Mouse (Mus musculus) forebrain, embryonic 11.5 days (tissue): ENCODE data around the gene Slc28a1. TPM values are rescaled to one million over a fixed set of nuclear protein-coding genes. Genes with fewer than 3 reads are reported as not detected.
"Not testable (repeated sequence)": the region's sequence is repeated elsewhere in the genome, so short reads cannot be mapped to it uniquely, and the experiment has no call there.

Experiments used
- ATAC-seq: fragments of 200-750 bp; cut with Nextera tagmentation; replicated peaks from 2 replicates; pipeline ENCODE4 v1.8.0; 2017; ENCODE audit warnings: moderate TSS enrichment; ENCODE audit not compliant: low FRiP score
- DNase-seq: peaks from one replicate; pipeline ENCODE4 v3.0.0-alpha.2; 2017; ENCODE audit warnings: low spot score
- H3K27ac ChIP-seq: fragments of 300-500 bp; sonication (generic); 2 replicates; pipeline ENCODE4 v1.5.1; 2014; ENCODE audit warnings: low read depth, low read length
- H3K27me3 ChIP-seq: fragments of 300-500 bp; sonication (generic); 2 replicates; pipeline ENCODE4 v1.6.1; 2014; ENCODE audit warnings: mild to moderate bottlenecking, low read length, mixed read lengths; ENCODE audit not compliant: control insufficient read depth, insufficient read depth
- H3K36me3 ChIP-seq: fragments of 300-500 bp; sonication (generic); 2 replicates; pipeline ENCODE4 v1.6.1; 2014; ENCODE audit warnings: mild to moderate bottlenecking, low read length, moderate library complexity, mixed read lengths; ENCODE audit not compliant: control insufficient read depth, insufficient read depth
- H3K4me1 ChIP-seq: fragments of 300-500 bp; sonication (generic); replicated peaks from 2 replicates; pipeline ENCODE4 v1.6.1; 2014; ENCODE audit warnings: low read length, mixed read lengths; ENCODE audit not compliant: control insufficient read depth, insufficient read depth
- H3K4me2 ChIP-seq: fragments of 300-500 bp; sonication (generic); 2 replicates; pipeline ENCODE4 v1.6.1; 2014; ENCODE audit warnings: low read depth, mild to moderate bottlenecking, low read length, moderate library complexity, mixed read lengths; ENCODE audit not compliant: severe bottlenecking
- H3K4me3 ChIP-seq: fragments of 300-500 bp; sonication (generic); 2 replicates; pipeline ENCODE4 v1.5.1; 2014; ENCODE audit warnings: low read depth, low read length
- H3K9ac ChIP-seq: fragments of 300-500 bp; sonication (generic); 2 replicates; pipeline ENCODE4 v1.6.1; 2014; ENCODE audit warnings: low read length
- H3K9me3 ChIP-seq: fragments of 300-500 bp; sonication (generic); 2 replicates; pipeline ENCODE4 v1.6.1; 2016; ENCODE audit warnings: low read length, mixed read lengths; ENCODE audit not compliant: control insufficient read depth
- WGBS: fragments of 180-500 bp; shearing (Covaris S2); extraction: QIAGEN DNeasy Blood & Tissue Kit; methylation state at CpG from one replicate; pipeline ENCODE4 v1.1.7; 2014; 5-methylcytosine and 5-hydroxymethylcytosine counted together
- polyA plus RNA-seq: library from polyadenylated mRNA; unstranded; fragments of >200 nt; fragmentation: Nextera tagmentation; extraction: Ambion mirVana; gene quantifications from 2 replicates; pipeline ENCODE4 v1.2.1, GENCODE M21; 2014

Gene Slc28a1
- polyA plus RNA-seq, 1 experiment from 2014 or later: not detected

DNA sequence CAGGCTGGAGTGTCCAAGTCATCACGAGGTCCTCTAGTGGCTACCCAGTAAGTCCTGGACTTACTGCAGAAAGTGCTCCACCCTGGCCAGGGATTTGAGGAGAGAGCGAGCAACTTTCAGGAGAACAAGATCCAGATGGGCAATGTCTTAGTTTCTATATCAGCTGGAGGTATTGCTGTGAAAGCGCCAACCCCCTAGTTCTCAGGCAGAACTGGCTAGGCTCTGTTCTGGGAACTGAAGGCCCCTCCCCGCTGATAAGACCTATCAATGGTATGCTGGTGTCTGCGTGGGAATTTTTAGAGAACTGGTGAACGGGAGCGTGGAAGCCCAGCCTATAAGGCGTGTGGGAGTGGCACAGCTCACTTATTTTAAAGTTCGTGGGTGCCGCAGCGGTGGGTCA is 35.2 kb downstream of the Slc28a1 start:
- Histone ChIP-seq H3K9me3 (no peaks in the 10 kb centered on the region), H3K4me1 (no peaks in the 10 kb centered on the region), H3K36me3 (no peaks in the 10 kb centered on the region), H3K4me3 (no peak overlapping the region), H3K4me2 (no peak overlapping the region), H3K27me3 (no peaks in the 10 kb centered on the region), H3K9ac (no peak overlapping the region), H3K27ac (no peak overlapping the region)
- DNase-seq (no peak), ATAC-seq (no peak)
- WGBS: 89% methylated on average over 11 of the region's 11 CpGs

DNA sequence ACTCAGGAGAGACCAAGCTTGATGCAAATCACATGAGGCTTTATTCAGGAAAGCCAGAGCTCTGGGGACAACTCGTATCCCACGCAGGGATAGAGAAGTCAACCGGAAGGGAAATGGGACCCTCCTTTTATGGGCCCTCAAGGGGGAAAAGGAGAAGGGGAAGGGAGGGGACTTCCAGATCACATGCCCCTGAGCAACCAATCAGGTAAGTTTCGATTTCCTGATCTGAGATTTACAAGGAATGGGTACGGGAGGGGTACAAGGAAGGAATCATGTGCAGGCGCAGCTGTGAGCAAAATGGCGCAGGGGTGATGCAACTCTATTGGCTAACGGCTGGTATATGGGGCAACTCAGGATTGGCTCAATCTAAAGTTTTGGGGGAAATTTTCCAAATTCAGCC is 36.6 kb downstream of the Slc28a1 start:
- no peaks in the 10 kb centered on the region for H3K27me3 ChIP-seq
- WGBS: 94% methylated on average over 8 of the region's 8 CpGs

DNA sequence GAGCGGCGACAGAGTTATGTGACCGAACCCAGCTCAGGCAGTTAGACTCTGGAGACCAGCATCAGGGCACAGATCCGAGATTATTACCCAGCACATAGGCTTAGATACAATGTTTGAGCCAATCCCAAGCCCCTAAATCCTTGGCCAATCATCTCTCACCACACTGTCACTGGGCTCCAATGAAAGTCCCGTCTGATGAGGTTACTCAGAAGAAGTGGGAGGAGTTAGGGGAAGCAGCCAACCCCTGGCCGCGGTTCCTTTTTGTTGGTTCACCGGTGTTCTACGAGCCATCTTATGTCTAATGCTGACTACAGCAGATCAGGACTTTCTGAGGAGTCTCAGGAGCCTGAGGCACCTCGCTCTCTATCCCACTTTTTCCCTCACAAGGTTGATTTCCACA is 37.7 kb downstream of the Slc28a1 start:
- DNase-seq: no peak
- Histone ChIP-seq H3K27me3 (no peaks in the 10 kb centered on the region), H3K9ac (no peak overlapping the region), H3K36me3 (no peaks in the 10 kb centered on the region), H3K4me2 (no peak overlapping the region), H3K9me3 (no peaks in the 10 kb centered on the region), H3K4me1 (no peaks in the 10 kb centered on the region), H3K4me3 (no peak overlapping the region), H3K27ac (no peak overlapping the region)
- no peak for ATAC-seq
- 97% methylated on average over 10 of the region's 10 CpGs for WGBS

More for the DNA sequence above, 36.6 kb downstream of the Slc28a1 start:
- Histone ChIP-seq H3K9ac (no peak overlapping the region), H3K4me2 (no peak overlapping the region), H3K36me3 (no peaks in the 10 kb centered on the region), H3K4me1 (no peaks in the 10 kb centered on the region), H3K9me3 (no peaks in the 10 kb centered on the region), H3K4me3 (no peak overlapping the region), H3K27ac (no peak overlapping the region)
- DNase-seq: no peak
- no peak for ATAC-seq

DNA sequence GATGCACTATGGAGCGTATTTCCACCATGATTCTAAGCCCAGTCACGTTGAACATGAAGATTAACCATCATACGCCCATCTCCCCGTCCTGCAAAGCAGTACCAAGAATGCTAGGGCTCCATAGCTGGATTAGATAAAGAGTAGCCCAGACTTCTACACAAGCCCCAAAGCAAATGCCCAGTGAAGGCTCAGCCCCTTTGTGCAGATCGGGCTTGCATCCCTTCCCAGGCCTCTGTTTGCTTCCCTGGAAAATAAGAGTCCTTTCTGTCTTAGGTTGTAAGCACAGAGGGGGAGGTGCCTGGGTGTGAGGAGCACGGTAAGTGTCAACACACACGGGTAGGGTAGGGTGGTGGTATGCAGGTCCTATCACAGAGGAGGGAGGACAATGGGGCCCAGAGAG is 38.2 kb downstream of the Slc28a1 start:
- no peak overlapping the region for H3K9ac ChIP-seq
- no peaks in the 10 kb centered on the region for H3K4me1 ChIP-seq
- ATAC-seq (no peak), DNase-seq (no peak)
- no peak overlapping the region for H3K27ac ChIP-seq
- H3K4me3 ChIP-seq: no peak overlapping the region
- 93% methylated on average over 7 of the region's 7 CpGs for WGBS
- H3K4me2 ChIP-seq: no peak overlapping the region
- H3K27me3 ChIP-seq: no peaks in the 10 kb centered on the region
- H3K9me3 ChIP-seq: no peaks in the 10 kb centered on the region
- H3K36me3 ChIP-seq: no peaks in the 10 kb centered on the region

DNA sequence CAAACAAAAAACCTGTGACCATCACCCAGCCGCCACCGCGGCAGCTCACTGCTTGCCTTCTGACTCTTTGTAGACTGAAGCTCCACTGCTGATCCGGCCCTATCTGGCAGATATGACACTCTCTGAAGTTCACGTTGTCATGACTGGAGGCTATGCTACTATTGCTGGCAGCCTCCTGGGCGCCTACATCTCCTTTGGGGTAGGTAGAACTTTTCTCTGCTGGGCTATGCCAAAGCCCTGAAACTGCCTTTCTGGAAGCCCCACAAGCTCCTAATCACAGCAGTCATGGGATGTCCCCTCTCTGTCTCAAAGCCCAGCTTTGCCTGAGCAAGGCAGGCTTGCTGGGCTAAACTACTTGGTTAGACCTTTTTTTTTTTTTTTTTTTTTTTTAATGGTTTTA is 38.7 kb downstream of the Slc28a1 start:
- Histone ChIP-seq H3K27me3 (no peaks in the 10 kb centered on the region), H3K9ac (no peak overlapping the region), H3K4me3 (no peak overlapping the region), H3K9me3 (no peaks in the 10 kb centered on the region), H3K36me3 (no peaks in the 10 kb centered on the region), H3K27ac (no peak overlapping the region), H3K4me1 (no peaks in the 10 kb centered on the region), H3K4me2 (no peak overlapping the region)
- no peak for ATAC-seq
- no peak for DNase-seq
- 89% methylated on average over 6 of the region's 6 CpGs for WGBS

DNA sequence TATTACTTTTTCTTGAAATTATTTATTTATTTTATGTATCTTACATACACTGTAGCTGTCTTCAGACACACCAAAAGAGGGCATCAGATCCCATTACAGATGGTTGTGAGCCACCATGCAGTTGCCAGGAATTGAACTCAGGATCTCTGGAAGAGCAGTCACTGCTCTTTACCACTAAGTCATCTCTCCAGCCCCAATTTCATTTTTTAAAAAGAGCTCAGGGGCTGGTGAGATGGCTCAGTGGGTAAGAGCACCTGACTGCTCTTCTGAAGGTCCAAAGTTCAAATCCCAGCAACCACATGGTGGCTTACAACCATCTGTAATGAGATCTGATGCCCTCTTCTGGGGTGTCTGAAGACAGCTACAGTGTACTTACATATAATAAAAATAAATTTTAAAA is 39.6 kb downstream of the Slc28a1 start:
- DNase-seq, H3K36me3 ChIP-seq, ATAC-seq, H3K9ac ChIP-seq, H3K4me3 ChIP-seq, H3K27me3 ChIP-seq, H3K4me2 ChIP-seq, H3K27ac ChIP-seq, H3K4me1 ChIP-seq, H3K9me3 ChIP-seq: not testable (repeated sequence)

DNA sequence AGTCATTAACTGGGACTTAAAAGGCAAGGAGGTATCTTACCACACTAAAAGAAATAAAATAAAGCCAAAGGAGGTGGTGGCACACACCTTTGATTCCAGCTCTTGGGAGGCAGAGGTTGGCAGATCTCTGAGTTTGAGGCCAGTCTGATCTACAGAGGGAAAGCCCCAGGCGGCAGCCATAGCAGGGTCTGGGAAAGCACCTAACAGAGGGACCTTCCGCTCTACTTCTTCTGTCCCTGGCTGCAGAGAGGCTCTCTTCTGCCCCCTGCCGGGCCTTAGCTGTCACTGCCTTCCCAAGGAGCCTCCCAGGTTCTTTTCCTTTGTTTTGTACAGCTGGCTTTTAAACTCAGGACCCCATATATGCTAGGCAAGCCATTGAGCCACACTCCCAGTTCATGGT is 40.4 kb downstream of the Slc28a1 start:
- no peaks in the 10 kb centered on the region for H3K27me3 ChIP-seq
- no peak overlapping the region for H3K4me3 ChIP-seq
- no peak overlapping the region for H3K4me2 ChIP-seq
- H3K9me3 ChIP-seq: no peaks in the 10 kb centered on the region
- 2% methylated on average over 3 of the region's 3 CpGs for WGBS
- H3K27ac ChIP-seq: no peak overlapping the region
- no peak overlapping the region for H3K9ac ChIP-seq
- no peaks in the 10 kb centered on the region for H3K36me3 ChIP-seq
- DNase-seq (peak; percentile 83), ATAC-seq (peak; percentile 60; the same call in 1 of the 2 replicates)
- no peaks in the 10 kb centered on the region for H3K4me1 ChIP-seq

DNA sequence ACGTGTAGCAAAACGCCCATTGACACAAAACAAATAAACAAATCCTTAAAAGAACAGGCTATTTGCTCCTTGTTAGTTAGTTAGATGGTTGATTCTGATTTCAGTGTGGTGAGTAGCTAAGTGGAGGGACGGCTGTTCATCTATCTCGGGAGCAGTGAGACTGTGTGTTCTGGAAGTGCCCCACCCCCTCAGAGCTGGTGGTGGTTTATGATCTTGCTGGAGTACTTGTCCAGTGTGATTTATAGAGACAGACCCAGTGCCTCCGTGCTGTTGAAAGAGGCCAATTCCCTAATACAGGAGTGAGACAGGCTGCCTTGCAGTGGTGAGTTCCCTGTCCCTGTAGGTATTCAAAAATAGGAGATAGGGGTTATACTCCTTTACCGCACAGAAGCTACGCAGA is 44.3 kb downstream of the Slc28a1 start:
- no peaks in the 10 kb centered on the region for H3K9me3 ChIP-seq
- no peak overlapping the region for H3K4me2 ChIP-seq
- 80% methylated on average over 7 of the region's 7 CpGs for WGBS
- H3K4me1 ChIP-seq: no peaks in the 10 kb centered on the region
- H3K27ac ChIP-seq: no peak overlapping the region
- DNase-seq (no peak), ATAC-seq (no peak)
- no peak overlapping the region for H3K9ac ChIP-seq
- H3K27me3 ChIP-seq: no peaks in the 10 kb centered on the region
- H3K36me3 ChIP-seq: no peaks in the 10 kb centered on the region
- H3K4me3 ChIP-seq: no peak overlapping the region

DNA sequence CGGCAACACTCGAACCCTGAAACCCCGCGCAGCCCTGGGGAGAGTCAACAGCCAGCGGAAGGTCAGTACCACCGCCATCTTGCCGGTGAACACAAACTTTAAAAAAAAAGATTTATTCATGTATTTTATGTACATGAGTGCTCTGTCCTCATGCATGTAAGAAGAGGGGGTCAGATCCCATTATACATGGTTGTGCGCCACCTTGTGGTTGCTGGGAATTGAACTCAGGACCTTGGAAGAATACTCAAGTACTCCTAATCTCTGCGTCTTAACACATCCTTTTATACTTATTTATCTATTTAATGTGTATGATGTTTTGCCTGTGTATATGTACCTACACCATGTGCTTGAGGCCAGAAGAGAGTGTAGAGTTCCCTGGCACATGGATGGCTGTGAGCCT is 47.1 kb downstream of the Slc28a1 start:
- 73% methylated on average over 9 of the region's 9 CpGs for WGBS
- no peak overlapping the region for H3K4me2 ChIP-seq
- H3K9ac ChIP-seq: no peak overlapping the region
- no peaks in the 10 kb centered on the region for H3K4me1 ChIP-seq
- H3K36me3 ChIP-seq: no peaks in the 10 kb centered on the region
- DNase-seq (peak; percentile 75), ATAC-seq (no peak)
- no peak overlapping the region for H3K27ac ChIP-seq
- H3K9me3 ChIP-seq: no peaks in the 10 kb centered on the region
- no peaks in the 10 kb centered on the region for H3K27me3 ChIP-seq
- H3K4me3 ChIP-seq: no peak overlapping the region
